Mouse (Mus musculus): ENCODE data around the gene Timmdc1.

The Timmdc1 gene

GRCm38 (mm10) chr16:38467091-38467916 is 55.2 kb downstream of the Timmdc1 start:
- in situ Hi-C loops (cut with MboI; ENCODE audit: low sequenced_read_pairs) = loop anchor here (10.0 kb wide), 1 partner anchor 123 kb away; the partner anchor contains the start of genes Cox17, Gm21987 and Maats1

- in situ Hi-C loops (cut with MboI; ENCODE audit: low sequenced_read_pairs) = loop anchor here (10.0 kb wide), 1 partner anchor 121 kb away; the partner anchor contains the start of genes Cox17, Gm21987 and Maats1
Observed at GRCm38 (mm10) chr16:38466089-38466488, 56.4 kb downstream of the Timmdc1 start.

DNA sequence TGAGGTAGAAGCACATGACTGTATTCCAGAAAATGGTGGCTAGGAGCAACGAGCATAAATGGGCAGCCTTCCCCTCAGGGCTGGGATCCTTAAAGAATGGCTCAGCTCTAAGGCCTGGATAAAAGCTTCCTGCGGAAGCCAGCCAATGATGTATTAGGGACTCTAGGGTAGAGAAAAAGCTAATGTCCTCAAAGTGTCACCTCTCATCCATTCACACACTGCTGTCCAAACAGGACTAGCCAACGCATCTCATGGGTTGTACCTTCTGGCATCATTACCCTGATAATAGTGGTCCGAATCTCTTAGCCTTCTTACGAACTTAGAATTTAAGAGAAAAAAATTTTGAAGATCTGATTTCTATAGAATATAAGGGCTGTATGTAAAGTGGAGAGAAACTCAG is 59.2 kb downstream of the Timmdc1 start:
- in situ Hi-C loops (cut with MboI; ENCODE audit: low sequenced_read_pairs) = loop anchor here (10.0 kb wide), 1 partner anchor 119 kb away; the partner anchor contains the start of genes Cox17, Gm21987 and Maats1

DNA sequence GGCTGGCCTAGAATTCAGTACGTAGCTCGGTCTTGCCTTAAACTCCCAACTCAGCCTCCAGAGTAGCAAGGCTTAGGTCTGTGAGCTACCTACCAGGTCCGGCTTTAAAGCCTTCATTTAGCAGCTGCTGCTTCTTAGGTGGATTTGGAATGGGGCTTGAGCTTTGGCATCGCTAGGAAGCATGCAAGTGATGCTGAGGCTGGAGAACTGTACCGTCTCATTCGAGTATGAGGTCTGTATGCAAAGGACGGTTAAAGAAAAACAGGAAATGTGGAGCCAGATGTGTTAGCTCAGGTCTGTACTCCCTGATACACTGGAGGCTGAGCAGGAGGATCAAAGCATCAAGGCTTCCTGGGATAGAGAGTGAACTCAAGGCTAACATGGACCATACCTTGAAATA is 60.3 kb downstream of the Timmdc1 start:
- in situ Hi-C loops (cut with MboI; ENCODE audit: low sequenced_read_pairs) = loop anchor here (10.0 kb wide), 1 partner anchor 117 kb away; the partner anchor contains the start of genes Cox17, Gm21987 and Maats1

DNA sequence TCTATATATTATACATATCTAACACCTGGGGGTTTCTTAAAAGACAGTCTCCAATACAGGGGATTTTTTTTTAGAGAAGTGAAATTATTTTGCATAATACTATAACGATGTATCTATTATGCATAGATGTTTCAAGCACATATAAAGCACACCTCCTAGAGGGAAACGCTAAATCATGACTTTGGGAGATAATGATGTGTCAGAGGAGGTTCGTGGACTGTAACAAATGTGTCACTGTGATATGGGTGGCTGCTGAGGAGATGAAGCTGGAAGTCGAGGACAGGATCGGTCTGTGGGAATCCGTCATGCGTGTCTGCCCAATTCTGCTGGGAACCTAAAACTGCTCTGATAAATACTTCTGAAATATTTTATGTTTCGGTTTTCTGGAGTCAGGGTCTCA is 60.7 kb downstream of the Timmdc1 start:
- in situ Hi-C loops (cut with MboI; ENCODE audit: low sequenced_read_pairs) = loop anchor here (10.0 kb wide), 1 partner anchor 117 kb away; the partner anchor contains the start of genes Cox17, Gm21987 and Maats1

- in situ Hi-C loops (cut with MboI; ENCODE audit: low sequenced_read_pairs) = loop anchor here (10.0 kb wide), 1 partner anchor 115 kb away; the partner anchor contains the start of genes Cox17, Gm21987 and Maats1
Observed at GRCm38 (mm10) chr16:38459990-38460389, 62.5 kb downstream of the Timmdc1 start.

- in situ Hi-C loops (cut with MboI; ENCODE audit: low sequenced_read_pairs) = no loop called here
Observed at GRCm38 (mm10) chr16:38458600-38459280, 63.7 kb downstream of the Timmdc1 start.

GRCm38 (mm10) chr16:38456812-38457567 is 65.5 kb downstream of the Timmdc1 start:
- in situ Hi-C loops (cut with MboI; ENCODE audit: low sequenced_read_pairs) = no loop called here

GRCm38 (mm10) chr16:38455511-38456418 is 66.7 kb downstream of the Timmdc1 start, which contains the start of gene Cd80:
Gene Cd80 (plus strand): TSS chr16:38455561.
- in situ Hi-C loops (cut with MboI; ENCODE audit: low sequenced_read_pairs) = no loop called here

- in situ Hi-C loops (cut with MboI; ENCODE audit: low sequenced_read_pairs) = no loop called here
Observed at GRCm38 (mm10) chr16:38454533-38455254, 67.8 kb downstream of the Timmdc1 start.

- in situ Hi-C loops (cut with MboI; ENCODE audit: low sequenced_read_pairs) = no loop called here
Observed at GRCm38 (mm10) chr16:38453952-38454351, 68.5 kb downstream of the Timmdc1 start.

DNA sequence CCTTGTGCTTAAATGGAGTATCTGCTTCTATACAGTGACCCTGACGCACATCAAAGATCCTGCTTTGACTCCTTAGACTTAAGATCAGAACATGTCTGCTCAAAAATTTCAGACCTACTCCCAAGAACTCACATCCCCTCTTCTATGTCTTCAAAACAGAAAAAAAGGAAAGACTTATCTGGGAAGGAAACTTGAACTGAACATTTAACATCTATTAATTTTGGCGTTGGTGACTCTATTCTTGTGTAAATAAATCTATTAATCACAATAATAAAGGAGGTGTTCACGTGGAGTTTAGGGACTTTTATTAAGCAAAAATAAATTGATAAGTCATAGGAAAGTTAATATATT is 69.3 kb downstream of the Timmdc1 start:
- in situ Hi-C loops (cut with MboI; ENCODE audit: low sequenced_read_pairs) = no loop called here

DNA sequence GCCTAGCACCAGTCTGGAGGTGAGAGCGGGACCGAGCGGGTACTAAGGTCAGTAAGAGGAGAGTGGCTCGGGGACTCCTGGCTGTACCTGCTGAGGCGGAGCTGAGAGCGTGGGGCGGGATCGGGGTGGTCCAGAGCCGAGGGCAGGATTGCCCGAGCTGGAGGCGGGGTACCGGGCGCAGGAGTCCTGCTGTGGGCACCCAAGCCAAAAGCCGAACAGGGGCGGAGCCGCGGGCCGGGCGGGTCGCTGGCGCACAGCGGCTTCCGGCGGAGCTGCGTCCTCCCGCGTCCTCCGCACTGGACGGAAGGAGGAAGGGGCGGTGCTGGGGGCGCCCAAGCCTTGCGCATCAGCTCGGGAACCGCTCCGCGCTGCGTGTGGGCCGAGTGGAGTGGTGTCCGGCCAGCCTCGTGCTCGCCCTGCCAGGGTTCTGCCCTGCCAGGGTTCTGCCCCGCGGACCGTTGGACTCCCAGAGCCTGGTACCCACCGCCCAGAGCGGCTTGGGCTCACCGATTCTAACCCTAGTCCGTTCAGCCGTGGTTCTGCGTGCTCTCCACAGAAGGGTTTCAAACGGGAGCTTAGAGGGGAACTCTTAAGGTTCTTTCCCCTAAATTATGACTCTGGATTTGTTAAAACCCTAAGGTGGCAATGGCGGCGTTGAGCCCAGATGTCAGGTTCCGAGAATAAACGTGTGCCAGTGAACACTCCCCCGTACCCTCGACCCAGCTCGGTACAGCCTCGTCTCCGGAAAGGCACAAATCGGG is 69.8 kb downstream of the Timmdc1 start, which contains the start of gene Adprh:
Gene Adprh (minus strand): TSS at position 262 of the 761 bp plus-strand sequence.
- in situ Hi-C loops (cut with MboI; ENCODE audit: low sequenced_read_pairs) = no loop called here

- in situ Hi-C loops (cut with MboI; ENCODE audit: low sequenced_read_pairs) = no loop called here
Observed at GRCm38 (mm10) chr16:38451421-38452205, 70.8 kb downstream of the Timmdc1 start.

DNA sequence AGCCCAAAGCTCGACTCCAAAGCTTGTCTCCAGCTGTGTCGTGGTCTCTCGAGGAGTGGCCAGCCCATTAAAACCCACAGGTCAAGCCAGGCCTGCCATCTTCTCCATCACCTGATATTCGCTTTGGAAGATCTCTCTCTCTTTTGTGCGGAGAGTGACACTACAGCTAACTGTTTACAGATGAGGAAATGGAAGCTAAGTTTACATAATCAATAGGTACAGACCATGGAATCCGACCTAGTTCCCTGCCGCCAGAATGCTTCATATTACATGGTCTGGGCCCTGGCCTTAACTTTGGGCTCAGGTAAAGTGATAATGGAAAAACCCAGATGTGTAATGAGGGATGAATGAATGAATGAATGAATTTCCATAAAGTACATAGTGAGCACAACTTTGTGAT is 71.8 kb downstream of the Timmdc1 start:
- in situ Hi-C loops (cut with MboI; ENCODE audit: low sequenced_read_pairs) = no loop called here

- in situ Hi-C loops (cut with MboI; ENCODE audit: low sequenced_read_pairs) = no loop called here
Observed at GRCm38 (mm10) chr16:38448458-38448857, 74.0 kb downstream of the Timmdc1 start.
